Mouse (Mus musculus) heart, adult 2 months (tissue): ENCODE data around the gene Agpat2. TPM values are rescaled to one million over a fixed set of nuclear protein-coding genes. Genes with fewer than 3 reads are reported as not detected.

ENCODE experiments used
- DNase-seq, 2 experiments: peaks; one replicate each; pipeline ENCODE4 v3.0.0; 2021
- H3K27ac ChIP-seq: fragments of 200-600 bp; 2 replicates; pipeline ENCODE4 v1.8.1; 2022
- H3K27me3 ChIP-seq: fragments of 200-500 bp; 2 replicates; pipeline ENCODE4 v1.6.1; 2012; ENCODE audit warnings: mild to moderate bottlenecking, low read length, inconsistent platforms, mixed read lengths; ENCODE audit not compliant: control insufficient read depth, insufficient read depth
- H3K36me3 ChIP-seq: fragments of 200-500 bp; 2 replicates; pipeline ENCODE4 v1.6.1; 2012; ENCODE audit warnings: low read length, inconsistent platforms; ENCODE audit not compliant: control insufficient read depth, insufficient read depth
- H3K4me1 ChIP-seq: fragments of 200-500 bp; 2 replicates; pipeline ENCODE4 v1.6.1; 2011; ENCODE audit warnings: low read length; ENCODE audit not compliant: control insufficient read depth, insufficient read depth
- H3K4me3 ChIP-seq: fragments of 200-600 bp; 2 replicates; pipeline ENCODE4 v1.8.1; 2022
- H3K79me2 ChIP-seq: fragments of 200-500 bp; replicated peaks from 2 replicates; pipeline ENCODE4 v1.6.1; 2012; ENCODE audit warnings: mild to moderate bottlenecking, inconsistent platforms, low read length, moderate library complexity, mixed read lengths; ENCODE audit not compliant: control insufficient read depth, insufficient read depth
- H3K9ac ChIP-seq: fragments of 200-500 bp; 2 replicates; pipeline ENCODE4 v1.6.1; 2012; ENCODE audit warnings: low read depth, mild to moderate bottlenecking, control low read depth, inconsistent platforms, low read length, mixed read lengths
- CTCF ChIP-seq: fragments of 200-600 bp; IDR thresholded peaks from 2 replicates; pipeline ENCODE4 v1.8.1; 2022; ENCODE audit warnings: antibody characterized with exemption, mild to moderate bottlenecking, moderate library complexity
- EP300 ChIP-seq: fragments of 200-500 bp; IDR thresholded peaks from 2 replicates; pipeline ENCODE4 v1.6.1; 2011; ENCODE audit warnings: low read depth, low read length, control low read depth; ENCODE audit not compliant: insufficient read depth
- POLR2A ChIP-seq: fragments of 200-500 bp; IDR thresholded peaks from 2 replicates; pipeline ENCODE4 v1.6.1; 2011; ENCODE audit warnings: mild to moderate bottlenecking, low read depth, low read length, control low read depth; ENCODE audit not compliant: insufficient read depth
- WGBS: fragments of 180-500 bp; shearing (Covaris S2); methylation state at CpG from one replicate; pipeline ENCODE4 v1.1.7; 2018; 5-methylcytosine and 5-hydroxymethylcytosine counted together
- intact Hi-C: fragments of 180-260 bp; cut with DNase I; formaldehyde crosslinking; loops from one replicate; pipeline ENCODE4 v1.15.1; 2025
- polyA plus RNA-seq: library from polyadenylated mRNA; depleted of rRNA; stranded (reverse); fragments of >200 nt; gene quantifications from 2 replicates; pipeline ENCODE4 v1.2.3, GENCODE M21; 2012
- total RNA-seq, 2 experiments: library from RNA; stranded (reverse); gene quantifications; 2 replicates each; pipeline ENCODE4 v1.2.3; 2021

Agpat2 gene
- total and polyA plus RNA-seq, 3 experiments, result 52.8 to 142 (median 59.2) TPM

- Histone ChIP-seq H3K27me3 (no peaks in the 10 kb centered on the region), H3K4me3 (peak overlapping the region; percentile 13; the same call in 1 of the 2 replicates), H3K27ac (peak overlapping the region; percentile 92), H3K36me3 (no peaks in the 10 kb centered on the region), H3K4me1 (peaks cover 43% of the 10 kb centered on the region), H3K9ac (no peak overlapping the region), H3K79me2 (no peaks in the 10 kb centered on the region)
- intact Hi-C loops, result no loop called here
- TF ChIP-seq POLR2A (peak; percentile 49; the same call in 1 of the 2 replicates), CTCF (no peak), EP300 (0 out of 2 replicates have a peak, but pooled peaks have one; percentile 7)
- DNase-seq, result no peak
- 43% methylated on average over 4 of the region's 4 CpGs for WGBS
Measured at GRCm38 (mm10) chr2:26576462-26576861, 27.8 kb downstream of the Agpat2 start.

- 51% methylated on average over 4 of the region's 4 CpGs for WGBS
- Histone ChIP-seq H3K27ac (peak overlapping the region; percentile 92), H3K27me3 (no peaks in the 10 kb centered on the region), H3K4me3 (peak overlapping the region; percentile 34), H3K79me2 (no peaks in the 10 kb centered on the region), H3K36me3 (no peaks in the 10 kb centered on the region), H3K9ac (peak overlapping the region; percentile 18), H3K4me1 (peaks cover 41% of the 10 kb centered on the region)
- intact Hi-C loops, result no loop called here
- DNase-seq, result peak; percentile 76 to 80
- TF ChIP-seq CTCF (no peak), EP300 (peak; percentile 98), POLR2A (peak; percentile 69)
Measured at GRCm38 (mm10) chr2:26575865-26576264, 28.4 kb downstream of the Agpat2 start.

GRCm38 (mm10) chr2:26575378-26575777 lies 28.8 kb downstream of the Agpat2 start:
- no peaks in the 10 kb centered on the region for H3K79me2 ChIP-seq
- H3K36me3 ChIP-seq, result no peaks in the 10 kb centered on the region
- H3K27me3 ChIP-seq, result no peaks in the 10 kb centered on the region
- 70% methylated on average over 1 of the region's 1 CpGs for WGBS
- DNase-seq, result no peak
- H3K4me3 ChIP-seq, result peak overlapping the region; percentile 34
- peaks cover 39% of the 10 kb centered on the region for H3K4me1 ChIP-seq
- intact Hi-C loops, result no loop called here
- TF ChIP-seq EP300 (no peak), POLR2A (no peak), CTCF (no peak)
- H3K9ac ChIP-seq, result peak overlapping the region; percentile 18
- H3K27ac ChIP-seq, result peak overlapping the region; percentile 92

- H3K9ac ChIP-seq, result peak overlapping the region; percentile 31
- peak overlapping the region; percentile 92 for H3K27ac ChIP-seq
- TF ChIP-seq CTCF (no peak), POLR2A (no peak), EP300 (no peak)
- H3K4me3 ChIP-seq, result peak overlapping the region; percentile 34; the same call in 1 of the 2 replicates
- no peaks in the 10 kb centered on the region for H3K36me3 ChIP-seq
- 63% methylated on average over 5 of the region's 5 CpGs for WGBS
- no peak for DNase-seq
- no peaks in the 10 kb centered on the region for H3K27me3 ChIP-seq
- H3K79me2 ChIP-seq, result no peaks in the 10 kb centered on the region
- intact Hi-C loops, result no loop called here
- peaks cover 37% of the 10 kb centered on the region for H3K4me1 ChIP-seq
Measured at GRCm38 (mm10) chr2:26574862-26575261, 29.4 kb downstream of the Agpat2 start.

- intact Hi-C loops, result no loop called here
- peak overlapping the region; percentile 22; the same call in 1 of the 2 replicates for H3K9ac ChIP-seq
- no peaks in the 10 kb centered on the region for H3K36me3 ChIP-seq
- H3K79me2 ChIP-seq, result no peaks in the 10 kb centered on the region
- TF ChIP-seq EP300, result no peak
- no peak for TF ChIP-seq POLR2A
- no peaks in the 10 kb centered on the region for H3K27me3 ChIP-seq
- WGBS, result 2% methylated on average over 5 of the region's 5 CpGs
- H3K4me1 ChIP-seq, result peaks cover 36% of the 10 kb centered on the region
- no peak for DNase-seq
- H3K27ac ChIP-seq, result peak overlapping the region; percentile 92
- H3K4me3 ChIP-seq, result peak overlapping the region; percentile 19; the same call in 1 of the 2 replicates
Measured at GRCm38 (mm10) chr2:26573807-26574206, 30.4 kb downstream of the Agpat2 start.

- 7% methylated on average over 12 of the region's 12 CpGs for WGBS
- H3K4me1 ChIP-seq, result peaks cover 34% of the 10 kb centered on the region
- intact Hi-C loops, result no loop called here
Measured at GRCm38 (mm10) chr2:26573396-26573795, 30.8 kb downstream of the Agpat2 start.

More at GRCm38 (mm10) chr2:26573396-26573795, 30.8 kb downstream of the Agpat2 start:
- Histone ChIP-seq H3K9ac (peak overlapping the region; percentile 5), H3K79me2 (no peaks in the 10 kb centered on the region), H3K36me3 (no peaks in the 10 kb centered on the region), H3K27me3 (no peaks in the 10 kb centered on the region), H3K4me3 (peak overlapping the region; percentile 19; the same call in 1 of the 2 replicates), H3K27ac (peak overlapping the region; percentile 92)
- no peak for TF ChIP-seq CTCF
- TF ChIP-seq EP300, result peak; percentile 75; the same call in 1 of the 2 replicates
- peak; percentile 68 for TF ChIP-seq POLR2A
- DNase-seq, result peak in 1 of 2 experiments; percentile 81
